Comparison of ENCODE assay signal across 26 mouse cellular contexts in genomic region chr2:68793472-68793871, GRCm38 (mm10).
DNase-seq lines count a peak whose midpoint lies in the region; ATAC-seq and TF ChIP-seq lines count a peak whose summit lies in the region.
"Had no signal": no experiment of that assay in that cellular context is flagged by ENCODE, and none has a peak within 500 bp of the region (broad histone marks: within the 10 kb centered on the region; RNA-seq: fewer than 3 reads in every experiment).

No protein-coding gene starts in this region.

- H3K36me3 ChIP-seq in macrophage (ENCODE audit: inconsistent target) = no peaks in the 10 kb centered on the region
- no peaks in the 10 kb centered on the region for H3K36me3 ChIP-seq in heart, embryonic 12.5 days
- H3K36me3 ChIP-seq: heart, embryonic 15.5 days had no signal

- no peak for TF ChIP-seq CTCF in bone marrow macrophage, adult 2 months (IDR thresholded peaks at IDR 0.05; ENCODE audit: low read depth, low read length)

- no peak overlapping the region for H3K9ac ChIP-seq in heart, embryonic 12.5 days
- H3K9ac ChIP-seq: forebrain, postnatal 0 days; heart, embryonic 15.5 days; hindbrain, embryonic 14.5 days had no signal

- DNase-seq in thymus, postnatal 0 days (ENCODE audit: low spot score) = peak; percentile 4
- no peak for DNase-seq in thymus, postnatal 25 days
- no peak for DNase-seq in frontal cortex, postnatal 25 days (ENCODE audit: low spot score in 2 of 2)
- no peak for DNase-seq in B cell, adult 2 months
- DNase-seq: adrenal gland, adult 8-10 months; adrenal gland, postnatal 25 days; cerebellum, adult 18-20 months; cerebellum, adult 9-10 months; cerebellum, postnatal 14 days; embryo, embryonic 11 days; forebrain, postnatal 0 days; gastrocnemius, postnatal 25 days; heart, postnatal 10 days; heart, postnatal 36 days had no signal

- no peaks in the 10 kb centered on the region for H3K9me3 ChIP-seq in heart, embryonic 12.5 days (replicated peaks)
- H3K9me3 ChIP-seq: heart, embryonic 15.5 days had no signal

- no peak overlapping the region for H3K4me3 ChIP-seq in bone marrow macrophage, adult 2 months (ENCODE audit: insufficient read depth, low read length)
- H3K4me3 ChIP-seq in macrophage (ENCODE audit: inconsistent target) = no peak overlapping the region
- no peak overlapping the region for H3K4me3 ChIP-seq in heart, embryonic 12.5 days
- H3K4me3 ChIP-seq: heart, embryonic 15.5 days had no signal

- no peaks in the 10 kb centered on the region for H3K79me2 ChIP-seq in macrophage (ENCODE audit: inconsistent target)

- H3K27ac ChIP-seq in bone marrow macrophage, adult 2 months (ENCODE audit: insufficient read depth, low read depth, low read length) = peak overlapping the region; percentile 93
- peak overlapping the region; percentile 65 for H3K27ac ChIP-seq in macrophage
- no peak overlapping the region for H3K27ac ChIP-seq in heart, embryonic 12.5 days (ENCODE audit: poor library complexity, severe bottlenecking)
- H3K27ac ChIP-seq: heart, embryonic 15.5 days; hindbrain, embryonic 14.5 days; hindbrain, postnatal 0 days had no signal

- H3K4me2 ChIP-seq in heart, embryonic 12.5 days = no peak overlapping the region
- H3K4me2 ChIP-seq: heart, embryonic 11.5 days; heart, embryonic 15.5 days; hindbrain, embryonic 14.5 days had no signal

- H3K4me1 ChIP-seq in bone marrow macrophage, adult 2 months (ENCODE audit: control insufficient read depth, insufficient read depth, low read length) = peaks cover 48% of the 10 kb centered on the region
- H3K4me1 ChIP-seq in heart, embryonic 12.5 days (replicated peaks) = 0 out of 2 replicates have a peak, but pooled peaks cover 5% of the 10 kb centered on the region
- H3K4me1 ChIP-seq: heart, embryonic 15.5 days had no signal

- ATAC-seq in monocyte, adult 5-6 weeks (replicated peaks; ENCODE audit: insufficient number of reproducible peaks, low FRiP score, low TSS enrichment, poor library complexity, severe bottlenecking) = 0 out of 2 replicates have a peak, but pooled peaks have one; percentile 34
- no peak for ATAC-seq in heart, embryonic 12.5 days (ENCODE audit: insufficient number of reproducible peaks, low FRiP score)
- ATAC-seq: activated CD4-positive, CD25-positive, alpha-beta regulatory T cell, adult 4 months; forebrain, postnatal 0 days; hindbrain, postnatal 0 days; inflammation-experienced regulatory T-cells, adult 6 months; intestine, embryonic 16.5 days had no signal

- no peaks in the 10 kb centered on the region for H3K27me3 ChIP-seq in heart, embryonic 12.5 days (replicated peaks)
- H3K27me3 ChIP-seq: CH12.LX; heart, embryonic 15.5 days had no signal

- TF ChIP-seq POLR2A in bone marrow macrophage, adult 2 months (IDR thresholded peaks at IDR 0.05; ENCODE audit: borderline replicate concordance, low read depth, low read length) = no peak

- 23% methylated on average over 1 of the region's 1 CpGs for WGBS in macrophage (ENCODE audit: missing documents)
- WGBS in heart, embryonic 12.5 days = 66% methylated on average over 1 of the region's 1 CpGs
